Mouse (Mus musculus) layer of hippocampus, adult 8-10 months (tissue): ENCODE data around the gene Zfp607b. TPM values are rescaled to one million over a fixed set of nuclear protein-coding genes. Genes with fewer than 3 reads are reported as not detected.
A peak's percentile ranks its signal among the peaks of the same experiment; 100 is the strongest.

ENCODE experiments used
- DNase-seq, 2 experiments: peaks; one replicate each; pipeline ENCODE4 v3.0.0; 2022; ENCODE audit warnings: low spot score in 2 of 2
- total RNA-seq, 4 experiments: library from RNA; stranded (reverse); gene quantifications; 2 replicates each; pipeline ENCODE4 v1.2.4; 2022

Zfp607b gene
- total RNA-seq = 10 to 100 TPM in 2 of 4 experiments, 1 to 10 TPM in 2; 9.6 to 13.5 (median 10.5) TPM

DNA sequence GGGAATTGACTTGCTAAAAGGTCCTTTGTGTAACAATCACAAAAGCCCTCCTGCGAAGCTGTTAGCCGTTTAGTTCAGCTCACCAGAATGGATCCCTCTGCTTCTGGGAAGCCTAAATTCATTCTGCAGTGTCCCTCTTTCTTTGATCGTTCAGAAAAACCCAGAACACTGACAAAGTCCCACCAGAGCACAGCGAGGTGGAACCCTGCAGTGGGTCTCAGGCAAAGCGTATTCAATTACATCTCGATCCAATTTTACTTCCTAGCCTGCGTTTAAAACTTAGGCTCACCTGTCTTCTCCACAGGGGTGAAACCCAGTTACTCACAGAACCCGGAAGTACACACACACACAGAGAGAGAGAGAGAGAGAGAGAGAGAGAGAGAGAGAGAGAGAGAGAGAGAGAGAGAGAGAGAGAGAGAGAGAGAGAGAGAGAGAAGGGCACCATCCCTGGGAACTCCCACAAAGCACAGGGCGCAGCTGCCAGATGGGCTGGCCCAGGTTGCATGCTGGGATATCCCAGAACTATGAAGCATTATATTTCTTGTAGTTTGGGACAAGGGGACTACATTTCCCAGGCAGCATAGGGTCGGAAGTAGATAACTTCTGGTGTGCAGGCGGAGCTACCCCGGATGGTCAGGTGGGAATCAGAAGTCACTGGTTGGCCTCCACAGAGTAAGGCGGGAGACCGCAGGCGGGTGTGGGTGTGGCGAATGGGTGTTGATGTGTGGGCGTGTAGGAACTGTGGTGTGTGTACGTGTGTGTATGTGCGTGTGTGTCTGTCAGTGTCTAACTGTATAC lies at the start of gene Zfp607b:
Zfp607b (plus strand) TSS at position 526 of the 798 bp plus-strand sequence.
- peak; percentile 95 to 97 for DNase-seq

DNA sequence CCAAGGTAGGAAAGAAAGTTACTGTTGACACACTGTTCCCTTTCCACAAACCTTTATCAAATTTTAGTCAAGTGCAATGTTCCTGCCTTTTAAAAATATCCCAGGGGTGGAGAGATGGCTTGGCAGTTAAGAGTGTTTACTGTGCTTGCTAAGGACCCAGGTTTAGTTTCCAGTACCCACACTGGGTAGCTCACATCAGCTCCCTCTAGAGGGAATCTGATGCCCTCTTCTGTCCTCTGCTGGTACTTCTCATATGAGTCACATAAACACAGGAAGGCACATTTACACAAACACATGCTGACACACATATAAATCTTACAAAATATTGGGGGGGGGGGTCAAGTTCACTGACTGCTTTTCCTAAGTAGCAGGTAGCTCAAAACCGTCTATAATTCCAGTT lies 44.7 kb upstream of the Zfp607b start:
- no peak for DNase-seq

- no peak for DNase-seq
Observed at GRCm38 (mm10) chr7:27646516-27646915, 42.6 kb upstream of the Zfp607b start.

DNA sequence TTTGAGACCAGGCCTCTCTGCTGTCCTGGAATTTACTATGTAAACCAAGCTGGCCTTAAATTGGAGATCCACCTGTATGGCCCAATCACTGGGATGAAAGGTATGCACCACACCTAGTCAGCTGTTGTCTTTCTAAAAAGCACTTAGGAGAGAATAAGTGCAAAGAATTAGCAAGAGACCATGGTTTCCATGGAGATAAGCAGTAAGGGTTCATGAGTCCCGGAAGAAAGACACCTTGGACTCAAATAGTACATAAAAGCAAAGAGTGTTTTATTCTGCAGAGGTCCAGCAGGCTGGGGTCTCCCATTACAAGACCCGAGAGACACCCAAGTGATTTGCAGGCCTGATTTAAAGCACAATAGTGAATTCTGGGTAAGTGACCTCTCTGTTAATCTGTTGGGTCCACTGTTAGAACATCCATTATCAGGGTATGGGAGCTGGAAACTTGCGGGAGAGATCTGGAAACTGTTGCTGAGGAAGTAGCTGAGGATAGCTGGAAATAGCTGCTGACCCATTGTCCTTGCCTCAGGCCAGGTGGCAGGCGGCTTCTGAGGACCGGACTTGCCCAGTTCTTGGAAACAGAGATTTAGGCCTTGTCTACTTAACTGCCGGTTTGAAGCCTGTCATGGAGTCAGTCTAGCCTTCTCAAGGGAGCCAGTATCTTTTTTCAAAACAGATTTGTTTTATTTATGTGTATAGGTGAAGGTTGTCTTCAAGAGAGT lies 41.7 kb upstream of the Zfp607b start:
- DNase-seq = no peak

- no peak for DNase-seq
Observed at GRCm38 (mm10) chr7:27649723-27650122, 39.4 kb upstream of the Zfp607b start.

DNA sequence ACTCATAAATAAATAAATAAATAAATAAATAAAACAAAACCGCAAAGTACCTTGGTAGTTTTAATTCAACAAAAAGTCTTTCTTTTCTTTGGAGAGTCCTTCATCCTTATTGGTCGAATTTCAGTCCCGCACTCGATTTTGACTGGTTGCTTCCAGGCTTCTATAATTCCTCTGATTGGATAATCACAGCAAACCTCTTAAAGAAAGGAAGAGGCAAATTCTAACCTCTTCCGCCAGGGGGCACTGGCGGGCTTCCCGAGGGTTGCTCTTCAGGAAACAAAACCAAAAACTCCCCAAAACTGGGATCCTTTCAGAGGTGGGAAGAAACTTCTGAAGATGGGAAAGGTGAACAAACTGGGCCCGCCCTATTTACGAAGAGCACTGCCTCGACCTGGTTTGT lies 38.2 kb upstream of the Zfp607b start:
- peak; percentile 64 to 76 for DNase-seq

GRCm38 (mm10) chr7:27653681-27654437 lies 35.3 kb upstream of the Zfp607b start, which contains the start of gene Ttc9b:
Gene Ttc9b, plus strand, starts transcription at chr7:27653915.
- peak; percentile 52 to 67 for DNase-seq

- peak; percentile 51 to 76 for DNase-seq
Observed at GRCm38 (mm10) chr7:27654607-27655276, 34.4 kb upstream of the Zfp607b start.

DNA sequence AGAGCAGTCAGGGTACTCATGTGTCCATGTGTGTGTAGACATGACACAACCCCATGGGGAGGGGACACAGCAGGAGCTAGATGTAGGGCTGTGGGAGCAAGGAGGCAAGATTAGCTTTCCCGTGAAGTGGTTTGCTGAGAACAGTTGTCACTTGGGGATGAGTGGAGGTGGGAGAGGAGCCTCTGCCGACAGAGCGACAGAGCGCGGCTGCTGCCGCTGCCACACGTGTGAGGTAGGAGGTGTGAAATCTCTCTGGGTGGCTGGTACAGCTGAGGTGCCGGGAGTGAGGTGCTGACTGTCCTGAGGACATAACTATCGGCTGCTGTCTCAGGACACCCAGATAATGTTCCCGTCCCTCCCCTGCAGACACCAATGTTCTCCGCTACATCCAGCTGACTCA lies 33.6 kb upstream of the Zfp607b start:
- no peak for DNase-seq

DNA sequence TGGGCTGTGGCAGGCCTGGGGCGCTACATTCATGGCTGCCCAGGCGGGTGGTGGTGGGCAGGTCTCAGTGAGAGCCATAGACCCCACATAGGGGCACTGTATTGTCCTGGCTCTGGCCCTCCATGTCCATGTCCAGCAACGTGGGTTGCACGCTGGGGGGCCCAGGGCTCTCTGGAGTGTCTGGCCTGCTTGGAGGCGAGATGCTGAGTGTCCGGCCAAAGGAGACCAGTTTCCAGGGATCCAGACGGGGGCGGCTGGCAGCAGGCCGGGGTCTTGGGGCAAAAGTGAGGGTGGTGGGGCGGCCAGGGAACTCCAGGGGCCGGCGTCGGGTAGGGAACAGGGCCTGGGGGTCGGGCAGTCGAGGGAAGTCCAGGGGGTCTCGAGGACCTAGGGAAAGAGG lies 32.5 kb upstream of the Zfp607b start:
- DNase-seq = no peak

DNA sequence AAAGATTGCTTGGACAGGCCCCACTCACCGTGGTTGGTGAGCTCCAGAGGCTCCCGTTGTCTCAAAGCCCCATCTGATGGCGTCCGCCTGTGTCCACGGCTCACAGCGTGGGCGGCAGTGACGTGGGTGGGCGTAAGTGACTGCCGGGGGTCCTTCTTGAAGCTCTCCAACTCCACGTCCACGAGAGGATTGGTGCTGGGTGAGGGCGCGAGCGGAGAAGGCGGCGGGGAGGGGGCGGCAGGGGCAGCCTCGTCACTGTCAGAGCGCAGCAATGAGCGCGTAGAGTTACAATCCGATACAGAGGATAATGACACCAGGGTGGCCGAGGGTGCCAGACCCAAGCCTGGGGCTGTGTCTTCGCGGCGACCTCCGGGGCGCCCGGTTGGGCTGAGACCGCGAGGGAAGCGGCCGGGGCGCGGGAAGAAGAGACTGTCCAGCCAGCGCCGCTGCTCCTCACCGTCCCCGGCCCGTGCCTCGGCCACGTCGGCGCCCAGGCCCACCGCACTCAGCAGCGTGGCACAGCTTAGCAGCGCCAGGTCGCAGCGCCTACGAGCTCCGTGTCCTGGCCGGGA lies 31.2 kb upstream of the Zfp607b start:
- no peak for DNase-seq

- DNase-seq = no peak
Observed at GRCm38 (mm10) chr7:27658712-27659663, 30.2 kb upstream of the Zfp607b start.

GRCm38 (mm10) chr7:27662038-27662437 lies 27.1 kb upstream of the Zfp607b start:
- DNase-seq = no peak

DNA sequence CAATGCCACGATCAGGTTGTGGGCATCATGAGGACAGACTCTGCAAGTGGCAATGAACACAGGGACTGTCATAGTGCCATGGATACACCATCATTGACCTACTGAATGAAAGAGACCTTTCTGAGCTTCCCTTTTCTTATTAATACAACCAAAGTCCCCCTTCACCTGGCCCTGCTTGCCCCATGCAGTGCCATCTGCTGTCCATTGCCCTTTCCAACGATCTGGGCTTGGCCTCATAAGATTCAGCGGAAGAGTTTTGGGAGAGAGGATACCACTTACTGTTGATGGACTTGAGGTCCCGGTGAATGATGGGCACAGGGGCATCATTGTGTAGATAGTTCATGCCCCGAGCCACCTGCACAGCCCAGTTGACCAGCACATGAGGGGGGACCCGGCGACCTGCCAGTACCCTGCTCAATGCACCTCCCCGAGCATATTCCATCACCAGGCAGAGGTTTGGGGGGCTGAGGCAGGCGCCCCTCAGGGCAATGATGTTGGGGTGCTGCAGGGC lies 16.0 kb upstream of the Zfp607b start:
- no peak for DNase-seq

- DNase-seq = no peak
Observed at GRCm38 (mm10) chr7:27673575-27674131, 15.5 kb upstream of the Zfp607b start.

GRCm38 (mm10) chr7:27674195-27674521 lies 15.0 kb upstream of the Zfp607b start:
- no peak for DNase-seq

GRCm38 (mm10) chr7:27674522-27675221 lies 14.5 kb upstream of the Zfp607b start, which contains the start of gene Map3k10:
Gene Map3k10, minus strand, starts transcription at chr7:27674598.
- DNase-seq = peak; percentile 93 to 95

DNA sequence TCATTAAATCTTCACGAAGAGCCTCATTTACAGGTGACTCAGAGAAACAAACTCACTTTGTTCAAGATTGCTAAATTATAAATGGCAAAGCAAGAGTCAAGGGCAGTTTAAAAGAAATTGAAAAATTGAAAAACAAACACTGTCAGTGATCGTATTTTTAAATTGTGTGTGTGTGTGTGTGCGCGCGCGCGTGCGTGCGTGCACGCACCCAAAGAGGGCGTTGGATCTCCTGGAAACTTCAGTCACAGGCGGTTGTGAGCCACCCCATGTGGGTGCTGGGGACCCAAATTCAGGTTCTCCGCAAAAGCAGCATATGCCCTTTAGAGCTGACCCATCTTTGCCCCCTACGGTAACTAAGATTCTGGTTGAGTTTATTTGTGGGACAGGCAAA lies 13.9 kb upstream of the Zfp607b start:
- DNase-seq = no peak

GRCm38 (mm10) chr7:27683218-27683617 lies 5.9 kb upstream of the Zfp607b start:
- DNase-seq = no peak
